Comparison of ENCODE assay signal across 7 mouse cellular contexts in the genomic region with DNA sequence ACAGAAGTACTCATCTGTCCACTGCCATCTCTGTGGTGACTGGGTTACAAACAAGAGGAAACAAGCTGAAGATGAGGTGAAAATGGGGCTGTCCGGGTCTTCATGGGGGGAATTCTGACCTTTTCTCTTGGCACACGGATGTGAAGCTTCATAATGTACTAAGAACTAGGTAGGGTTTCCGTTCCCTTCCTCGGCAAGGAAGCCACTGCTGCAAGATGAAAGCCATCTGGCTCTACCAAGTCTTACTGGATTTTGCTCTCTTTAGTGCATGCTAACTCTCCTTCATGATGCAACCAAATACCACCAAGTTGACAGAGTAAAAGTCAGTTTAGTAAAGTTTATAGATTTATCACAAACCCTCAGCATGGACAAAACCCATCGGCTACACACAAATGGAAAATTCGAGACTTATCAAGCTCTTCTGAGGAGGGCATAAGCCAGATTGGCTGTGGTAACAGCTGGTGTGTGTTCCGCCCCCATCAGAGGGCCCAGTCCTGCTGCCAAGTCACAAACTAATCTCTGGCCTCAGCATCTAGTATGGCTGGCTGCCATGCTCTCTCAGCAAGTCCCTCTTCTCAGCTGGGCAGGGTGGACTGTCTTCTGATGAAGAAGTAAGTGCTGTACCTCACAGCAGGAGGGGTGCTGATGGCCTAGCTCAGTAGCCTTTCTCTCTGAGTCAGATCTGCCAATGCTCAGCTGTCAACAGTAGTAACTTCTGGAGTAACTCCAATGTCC. TPM values are rescaled to one million over a fixed set of nuclear protein-coding genes. Genes with fewer than 3 reads are reported as not detected.
DNase-seq lines count a peak whose midpoint lies in the region; TF ChIP-seq lines count a peak whose summit lies in the region.

No protein-coding gene starts in this region.

- intact Hi-C loops in left cerebral cortex, postnatal 14 days (cut with DNase I), result no loop called here

- DNase-seq in lung, adult 18-20 months, result peak; percentile 40 to 47
- DNase-seq in lung, adult 2 months, result no peak
- peak; percentile 67 to 80 for DNase-seq in gastrocnemius, adult 8-10 months (ENCODE audit: low spot score in 2 of 2)
- DNase-seq in heart, postnatal 4 days, result peak; percentile 84
- DNase-seq in testis, postnatal 14 days (ENCODE audit: low spot score), result peak; percentile 55
- no peak for DNase-seq in left cerebral cortex, postnatal 14 days (ENCODE audit: low spot score in 2 of 2)
- no peak for DNase-seq in frontal cortex, postnatal 36 days (ENCODE audit: low spot score in 2 of 2)

- no peaks in the 10 kb centered on the region for H3K4me1 ChIP-seq in lung, adult 2 months (ENCODE audit: control insufficient read depth, insufficient read depth, low read length)

- TF ChIP-seq POLR2A in lung, adult 2 months (IDR thresholded peaks at IDR 0.05; ENCODE audit: borderline replicate concordance, extremely low read depth, low read depth, low read length), result no peak

- TF ChIP-seq CTCF in lung, adult 2 months (IDR thresholded peaks at IDR 0.05; ENCODE audit: insufficient read depth, low read length), result no peak

- H3K4me3 ChIP-seq in lung, adult 2 months (replicated peaks; ENCODE audit: extremely low read depth, low read depth, low read length), result no peak overlapping the region

- 73% methylated on average over 7 of the region's 7 CpGs for WGBS in lung, adult 2 months

RNA-seq across cellular contexts. Expression of a gene that starts 20.9 kb away (rescaled TPM):
- polyA plus RNA-seq in lung, adult 2 months (2012; rRNA removed), result 0.92 and 2.4 TPM in 2 replicates
- total RNA-seq in gastrocnemius, adult 8-10 months (2022), result 10 to 100 TPM; 10.2 to 12.4 (median 11.6) TPM
- total RNA-seq in heart, postnatal 4 days (2021), result 10 to 100 TPM; 25.4 to 28.9 TPM
- 10 to 100 TPM; 18.8 to 24.4 TPM for total RNA-seq in left cerebral cortex, postnatal 14 days (2021)

RNA-seq across cellular contexts. Expression of a gene that starts 21.2 kb away (rescaled TPM):
- polyA plus RNA-seq in lung, adult 2 months (2012; rRNA removed), result 11.1 TPM in 2 replicates
- total RNA-seq in gastrocnemius, adult 8-10 months (2022), result 10 to 100 TPM; 24.8 to 33.1 (median 31.6) TPM
- total RNA-seq in heart, postnatal 4 days (2021), result 10 to 100 TPM; 15.0 to 15.1 TPM
- total RNA-seq in left cerebral cortex, postnatal 14 days (2021), result 1 to 10 TPM; 6.3 to 7.4 TPM

RNA-seq across cellular contexts. Expression of a gene that starts 50.7 kb away (rescaled TPM):
- 5.1 and 5.4 TPM in 2 replicates for polyA plus RNA-seq in lung, adult 2 months (2012; rRNA removed)
- total RNA-seq in gastrocnemius, adult 8-10 months (2022), result 10 to 100 TPM in 1 of 4 experiments, 1 to 10 TPM in 3; 5.9 to 11.5 (median 7.3) TPM
- total RNA-seq in heart, postnatal 4 days (2021), result 1 to 10 TPM; 3.2 to 3.5 TPM
- total RNA-seq in left cerebral cortex, postnatal 14 days (2021), result 1 to 10 TPM; 3.1 to 4.1 TPM

Comparison
In these comparisons a context has a peak if more than half of its experiments do, and no peak if none do; other contexts are left out.
1. DNase-seq: peak in lung, adult 18-20 months (2 of 2), gastrocnemius, adult 8-10 months (2 of 2), heart, postnatal 4 days (single experiment) and testis, postnatal 14 days (single experiment); none in lung, adult 2 months (single experiment), left cerebral cortex, postnatal 14 days (0 of 2) and frontal cortex, postnatal 36 days (0 of 2).